Mouse (Mus musculus) frontal cortex, postnatal 10 days (tissue): ENCODE measurements around the gene Pon2.
"Not testable (repeated sequence)": the region's sequence is repeated elsewhere in the genome, so short reads cannot be mapped to it uniquely, and the experiment has no call there.

Source experiments
- DNase-seq, 2 experiments: peaks; one replicate each; pipeline ENCODE4 v3.0.0; 2022; ENCODE audit warnings: low spot score in 2 of 2, mixed read lengths in 1 of 2

Gene Pon2

DNA sequence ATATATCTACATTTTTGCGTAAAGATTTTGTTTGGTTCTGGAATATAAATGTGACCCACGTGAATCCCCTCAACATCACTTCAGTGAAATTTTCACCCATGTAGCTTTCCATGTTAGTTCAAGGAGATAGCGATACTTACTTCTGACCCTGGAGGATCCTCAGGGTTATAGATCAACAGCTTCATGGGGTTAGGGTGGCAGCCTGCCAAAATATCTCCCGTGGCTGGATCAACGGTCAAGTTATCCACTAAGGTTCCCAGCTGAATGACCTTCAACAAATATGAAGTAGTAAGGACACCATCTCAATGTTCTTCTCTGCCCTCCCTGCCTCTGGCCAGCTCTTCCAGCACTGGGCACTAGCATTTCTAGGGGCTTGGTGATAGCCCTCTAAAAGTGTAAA lies 68.0 kb downstream of the Pon2 start:
- DNase-seq = no peak

GRCm38 (mm10) chr6:5223551-5223950 lies 74.7 kb downstream of the Pon2 start:
- not testable (repeated sequence) for DNase-seq

- no peak for DNase-seq
These were observed 76.2 kb downstream of the Pon2 start for GRCm38 (mm10) chr6:5222080-5222479.

DNA sequence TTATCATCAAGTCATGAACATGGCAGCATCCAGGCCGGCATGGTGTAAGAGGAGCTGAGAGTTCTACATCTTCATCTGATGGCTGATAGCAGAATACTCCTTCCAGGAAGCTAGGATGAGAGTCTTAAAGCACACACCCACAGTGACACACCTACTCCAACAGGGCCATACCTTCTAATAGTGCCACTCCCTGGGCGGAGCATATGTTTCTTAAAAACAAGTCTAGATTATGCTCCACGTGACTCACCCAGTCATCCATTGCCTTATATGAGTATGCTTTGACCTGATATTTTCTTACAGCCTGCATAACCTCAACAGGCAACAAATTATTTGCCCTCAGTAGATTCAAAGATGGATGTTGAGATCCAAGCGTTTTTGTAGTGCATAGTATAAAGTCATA lies 80.1 kb downstream of the Pon2 start:
- DNase-seq = no peak
